Mouse (Mus musculus) Patski (cell line): Measurements from ENCODE around the gene Ttc3. TPM values are rescaled to one million over a fixed set of nuclear protein-coding genes. Genes with fewer than 3 reads are reported as not detected.

Source experiments
- ATAC-seq: fragments of 100-300 bp; one replicate; pipeline ENCODE4 v1.8.0; 2021
- CTCF ChIA-PET: fragments of 350-600 bp; sonication (Branson Sonifier 250); formaldehyde crosslinking; loops from one replicate; lab custom pipeline; 2022; ENCODE audit warnings: inconsistent platforms; lab: Charles Lee
- POLR2A ChIA-PET: fragments of 350-600 bp; sonication (Branson Sonifier 250); formaldehyde crosslinking; loops from one replicate; lab custom pipeline; 2022; ENCODE audit warnings: antibody characterized with exemption, inconsistent platforms; lab: Charles Lee
- DNase-seq: peaks from one replicate; pipeline ENCODE4 v3.0.0-alpha.2; 2011; ENCODE audit warnings: low read depth, low spot score
- H3K27me3 ChIP-seq: fragments of 371-371 bp; one replicate; pipeline ENCODE4 v1.5.1; 2021
- CTCF ChIP-seq: fragments of 100-300 bp; IDR thresholded peaks from one replicate; pipeline ENCODE4 v1.5.1; 2021
- in situ Hi-C: fragments of 300-500 bp; cut with MboI; formaldehyde crosslinking; loops from 3 replicates; pipeline ENCODE4 v1.11.1; 2018; ENCODE audit warnings: low pct_unique_long_range_greater_than_20kb, mixed read lengths
- polyA plus RNA-seq: library from polyadenylated mRNA; unstranded; gene quantifications from one replicate; pipeline ENCODE4 v1.2.3, GENCODE M21; 2021

Ttc3 gene
- polyA plus RNA-seq, 1 experiment from 2014 or later, result 119 TPM

- peak; percentile 59 for TF ChIP-seq CTCF
- in situ Hi-C loops, result no loop called here
- CTCF ChIA-PET, result interaction anchor here (0.9 to 1.5 kb wide), 3 partner anchors 9 to 21 kb away, joined by 3 to 4 read pairs (median 3); no protein-coding TSS in a partner anchor
- DNase-seq (no peak), ATAC-seq (no peak)
- H3K27me3 ChIP-seq, result no peaks in the 10 kb centered on the region
- POLR2A ChIA-PET, result no interaction called here
Observed at GRCm38 (mm10) chr16:94420498-94420897, 50.1 kb downstream of the Ttc3 start.

DNA sequence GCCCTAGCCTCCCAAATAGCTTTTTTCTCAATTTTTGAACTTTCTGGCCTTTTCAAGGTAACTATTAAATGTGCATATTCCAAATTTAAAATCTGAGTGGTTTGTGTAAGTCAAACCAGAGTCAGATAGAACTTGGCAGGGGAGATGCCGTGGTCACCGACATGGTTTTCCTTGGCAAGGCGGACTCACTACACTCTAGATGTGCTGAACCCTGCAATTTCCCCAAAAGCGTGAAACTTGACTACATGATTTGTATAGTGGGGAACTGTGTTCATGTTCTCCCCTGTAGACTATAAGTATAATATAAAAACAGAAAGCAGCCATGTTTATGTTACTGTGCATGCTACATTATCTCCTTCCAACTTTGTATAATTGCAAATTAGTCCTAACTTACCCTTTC, 58.5 kb downstream of the Ttc3 start:
- CTCF ChIA-PET, result no interaction called here
- POLR2A ChIA-PET, result no interaction called here
- no peak for TF ChIP-seq CTCF
- no peaks in the 10 kb centered on the region for H3K27me3 ChIP-seq
- DNase-seq, result no peak
- no peak for ATAC-seq
- in situ Hi-C loops, result no loop called here

GRCm38 (mm10) chr16:94435495-94436234, 65.2 kb downstream of the Ttc3 start:
- TF ChIP-seq CTCF, result no peak
- in situ Hi-C loops, result no loop called here
- POLR2A ChIA-PET, result no interaction called here
- DNase-seq (peak; percentile 56), ATAC-seq (peak; percentile 47)
- CTCF ChIA-PET, result interaction anchor here (1.2 to 1.3 kb wide), 2 partner anchors 9 to 10 kb away, joined by 3 to 5 read pairs; no protein-coding TSS in a partner anchor
- H3K27me3 ChIP-seq, result no peaks in the 10 kb centered on the region

DNA sequence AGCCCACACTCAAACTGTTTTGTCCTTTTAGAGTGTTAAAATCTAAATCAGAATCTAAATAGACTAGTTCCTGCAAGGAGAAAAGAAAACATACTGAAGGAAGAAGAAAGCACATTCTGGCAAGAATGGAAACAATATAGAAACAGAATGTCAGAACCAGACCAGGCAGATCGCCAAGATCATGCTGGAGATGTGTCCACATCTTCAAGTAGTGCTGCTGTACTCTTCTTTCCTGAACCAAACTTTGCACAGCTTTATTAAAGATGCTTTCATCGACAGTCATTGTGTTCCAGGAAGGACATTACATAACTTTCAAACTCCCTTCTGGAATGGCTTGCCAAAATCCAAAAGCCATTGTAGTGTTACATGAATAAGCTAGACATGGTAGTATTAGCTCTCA, 66.4 kb downstream of the Ttc3 start:
- no peak for DNase-seq

DNA sequence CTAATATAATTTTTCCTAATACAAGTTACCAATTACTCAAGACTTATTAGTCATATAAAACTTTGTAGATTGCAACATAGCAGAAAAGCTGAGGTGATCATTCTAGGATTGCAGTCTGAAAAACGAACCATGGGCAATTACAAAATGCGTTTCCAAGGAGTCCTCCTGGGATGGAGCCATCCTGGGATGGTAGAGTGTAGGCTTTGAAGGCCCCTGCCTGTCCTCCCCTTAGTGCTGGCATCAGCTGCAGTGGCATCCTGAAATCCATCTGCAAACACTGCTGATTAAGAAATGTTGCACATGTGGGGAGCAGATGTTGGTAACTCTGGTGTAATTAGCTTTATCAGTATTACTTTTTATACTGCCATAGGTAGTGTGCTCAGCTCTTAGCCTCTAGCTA, 70.9 kb downstream of the Ttc3 start:
- in situ Hi-C loops, result no loop called here
- TF ChIP-seq CTCF, result no peak
- ChIA-PET CTCF (no interaction called here), POLR2A (no interaction called here)
- DNase-seq (no peak), ATAC-seq (no peak)
- no peaks in the 10 kb centered on the region for H3K27me3 ChIP-seq

More for the DNA sequence above, 66.4 kb downstream of the Ttc3 start:
- no peak for ATAC-seq
- in situ Hi-C loops, result no loop called here
- POLR2A ChIA-PET, result no interaction called here
- H3K27me3 ChIP-seq, result no peaks in the 10 kb centered on the region
- CTCF ChIA-PET, result no interaction called here
- no peak for TF ChIP-seq CTCF

DNA sequence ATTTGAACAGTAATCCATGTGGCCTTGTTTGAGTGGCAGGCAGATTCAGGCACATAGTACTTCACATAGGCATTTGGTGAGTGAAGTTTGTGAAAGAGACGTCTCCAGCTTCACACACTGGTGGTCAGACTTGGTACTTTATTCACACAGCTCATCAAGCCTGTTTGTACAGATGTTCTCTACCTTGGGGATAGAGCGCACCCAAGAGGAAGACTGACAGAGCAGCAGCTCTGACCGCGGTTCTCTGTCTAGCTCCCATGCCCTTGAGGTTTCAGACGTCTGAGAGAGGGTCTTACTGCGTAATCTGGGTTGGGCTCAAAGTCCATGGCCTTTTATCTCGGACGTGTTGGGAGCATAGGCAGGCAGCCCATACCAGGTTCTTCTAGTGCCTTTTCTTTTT, 78.7 kb downstream of the Ttc3 start:
- H3K27me3 ChIP-seq, result no peaks in the 10 kb centered on the region
- ChIA-PET POLR2A (interaction anchor here (0.6 kb wide), 1 partner anchor 53 kb away, joined by 3 read pairs; no protein-coding TSS in a partner anchor), CTCF (interaction anchor here (0.7 kb wide), 1 partner anchor 16 kb away, joined by 3 read pairs; no protein-coding TSS in a partner anchor)
- ATAC-seq (no peak), DNase-seq (no peak)
- in situ Hi-C loops, result no loop called here
- TF ChIP-seq CTCF, result no peak

DNA sequence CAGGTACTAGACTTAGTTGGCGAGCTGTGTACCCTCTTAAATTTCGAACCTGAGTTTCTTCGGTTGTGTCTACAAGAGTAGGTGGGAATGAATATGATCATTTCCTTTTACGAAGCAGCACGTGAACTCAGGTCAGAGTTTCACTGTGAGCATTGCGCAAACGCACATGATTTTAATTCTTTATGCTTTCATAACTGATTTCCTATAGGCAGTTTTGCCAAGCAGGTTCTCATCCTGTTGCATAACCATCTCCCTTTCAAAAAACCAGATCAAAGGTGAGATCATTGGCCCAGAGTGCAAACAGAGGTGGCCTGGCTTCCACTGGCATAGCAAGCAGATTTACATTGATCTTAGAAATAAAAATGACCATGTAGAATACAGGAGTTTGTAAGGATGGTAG, 79.2 kb downstream of the Ttc3 start:
- no peak for DNase-seq
- ChIA-PET POLR2A (no interaction called here), CTCF (no interaction called here)
- no peak for TF ChIP-seq CTCF
- in situ Hi-C loops, result no loop called here
- ATAC-seq, result no peak
- H3K27me3 ChIP-seq, result no peaks in the 10 kb centered on the region

DNA sequence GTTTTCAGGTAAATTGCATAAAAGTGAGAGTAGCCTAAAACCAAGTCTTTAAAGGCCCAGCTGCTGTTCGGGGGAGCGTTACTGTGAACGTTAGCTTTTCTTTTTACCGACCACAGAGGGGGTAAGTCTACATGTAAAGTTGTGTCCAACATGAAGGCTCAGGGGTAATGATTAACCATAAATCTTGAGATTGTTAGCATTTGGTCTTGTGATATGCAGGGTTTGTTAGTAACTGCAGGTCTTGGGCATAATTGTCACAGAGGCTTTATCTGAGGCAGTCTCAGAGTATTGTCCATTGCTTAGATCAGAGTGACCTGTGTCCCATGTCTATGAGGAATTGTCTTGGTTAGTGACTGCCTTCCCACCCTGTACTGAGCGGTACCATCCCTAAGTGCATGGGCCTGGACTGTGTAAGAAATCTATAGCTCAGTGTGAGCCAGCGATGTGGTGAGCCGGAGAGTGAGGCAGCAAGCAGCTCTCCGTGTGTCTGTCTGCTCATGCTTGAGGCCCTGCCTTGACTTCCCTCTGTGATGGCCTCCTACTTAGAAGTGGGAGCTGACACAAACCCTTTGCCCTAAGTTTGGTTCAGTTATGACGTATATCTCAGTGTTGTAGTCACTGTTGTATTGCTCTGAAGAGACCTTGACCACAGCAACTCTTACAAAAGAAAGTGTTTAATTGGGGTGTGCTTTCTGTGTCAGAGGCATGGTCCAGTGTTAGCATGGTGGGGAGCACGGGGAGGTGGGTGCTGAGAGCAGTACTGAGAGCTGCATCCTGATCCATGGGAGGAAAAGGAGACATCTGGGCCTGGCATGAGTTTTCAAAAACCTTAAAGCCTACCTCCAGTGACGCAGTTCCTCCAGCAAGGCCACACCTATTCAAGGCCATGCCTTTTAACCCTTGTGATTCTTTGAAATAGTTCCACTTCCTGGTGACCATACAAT, 81.4 kb downstream of the Ttc3 start:
- no peak for TF ChIP-seq CTCF
- in situ Hi-C loops, result no loop called here
- ChIA-PET POLR2A (interaction anchor here (0.6 kb wide), 1 partner anchor 118 kb away, joined by 3 read pairs; no protein-coding TSS in a partner anchor), CTCF (interaction anchor here (3.3 kb wide), 1 partner anchor 11 kb away, joined by 15 read pairs; no protein-coding TSS in a partner anchor)
- H3K27me3 ChIP-seq, result no peaks in the 10 kb centered on the region
- DNase-seq (no peak), ATAC-seq (peak; percentile 19)

DNA sequence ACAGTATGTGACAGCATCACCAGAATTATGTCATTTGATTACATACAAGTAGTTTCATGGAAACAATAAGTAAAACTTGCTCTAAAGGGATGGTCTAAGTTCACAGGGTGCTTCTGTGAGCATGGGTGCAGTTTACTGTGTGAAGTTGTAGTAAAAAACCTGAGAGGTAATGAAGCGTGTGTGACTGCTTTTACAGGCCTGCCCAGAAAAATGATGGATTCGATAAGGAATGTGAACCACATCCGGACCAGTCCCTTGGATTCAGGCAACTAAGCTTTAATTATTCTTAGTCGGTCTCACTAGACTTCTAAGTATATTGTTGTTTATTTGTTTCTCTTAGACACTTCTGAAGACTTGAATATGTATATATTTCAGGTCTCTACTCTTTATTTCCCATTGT, 82.3 kb downstream of the Ttc3 start:
- ChIA-PET CTCF (interaction anchor here (3.3 kb wide), 1 partner anchor 10 kb away, joined by 15 read pairs; no protein-coding TSS in a partner anchor), POLR2A (interaction anchor here (0.6 kb wide), 1 partner anchor 15 kb away, joined by 3 read pairs; no protein-coding TSS in a partner anchor)
- DNase-seq, result peak; percentile 41
- peak; percentile 70 for ATAC-seq
- no peak for TF ChIP-seq CTCF
- H3K27me3 ChIP-seq, result no peaks in the 10 kb centered on the region
- in situ Hi-C loops, result no loop called here

GRCm38 (mm10) chr16:94454146-94454545, 83.7 kb downstream of the Ttc3 start:
- ATAC-seq (no peak), DNase-seq (no peak)
- ChIA-PET CTCF (interaction anchor here (0.9 to 3.3 kb wide), 3 partner anchors 9 to 141 kb away, joined by 3 to 15 read pairs (median 3); partner anchors contain the start of gene Hlcs), POLR2A (no interaction called here)
- in situ Hi-C loops, result no loop called here
- no peaks in the 10 kb centered on the region for H3K27me3 ChIP-seq
- no peak for TF ChIP-seq CTCF
